Mouse (Mus musculus): ENCODE results near the gene Epas1.

DNA sequence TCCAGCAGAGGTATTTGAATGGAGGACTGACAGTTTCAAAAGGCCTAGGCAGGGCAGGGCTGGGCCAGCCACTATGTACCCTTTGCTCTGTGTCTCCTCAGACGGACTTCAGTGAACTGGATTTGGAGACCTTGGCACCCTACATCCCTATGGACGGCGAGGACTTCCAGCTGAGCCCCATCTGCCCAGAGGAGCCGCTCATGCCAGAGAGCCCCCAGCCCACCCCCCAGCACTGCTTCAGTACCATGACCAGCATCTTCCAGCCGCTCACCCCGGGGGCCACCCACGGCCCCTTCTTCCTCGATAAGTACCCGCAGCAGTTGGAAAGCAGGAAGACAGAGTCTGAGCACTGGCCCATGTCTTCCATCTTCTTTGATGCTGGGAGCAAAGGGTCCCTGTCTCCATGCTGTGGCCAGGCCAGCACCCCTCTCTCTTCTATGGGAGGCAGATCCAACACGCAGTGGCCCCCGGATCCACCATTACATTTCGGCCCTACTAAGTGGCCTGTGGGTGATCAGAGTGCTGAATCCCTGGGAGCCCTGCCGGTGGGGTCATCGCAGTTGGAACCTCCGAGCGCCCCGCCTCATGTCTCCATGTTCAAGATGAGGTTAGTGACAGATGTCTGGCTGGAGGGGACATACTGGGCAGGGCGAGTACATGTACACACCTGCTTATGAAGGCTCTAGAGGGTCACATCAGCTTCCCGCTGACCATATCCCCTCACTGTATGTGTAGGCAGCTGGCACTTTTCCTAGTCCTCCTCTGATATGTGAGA is 74.1 kb downstream of the Epas1 start:
- TF ChIP-seq CTCF (conservative IDR thresholded peaks at IDR 0.05; ENCODE audit: low read length) = no peak
- TF ChIP-seq POU5F1 (IDR thresholded peaks at IDR 0.05; ENCODE audit: borderline replicate concordance, low read length) = no peak
- TF ChIP-seq NANOG (IDR thresholded peaks at IDR 0.05; ENCODE audit: borderline replicate concordance, low read length) = no peak
